13 mouse cellular contexts compared by ENCODE assay signal in the genomic region with DNA sequence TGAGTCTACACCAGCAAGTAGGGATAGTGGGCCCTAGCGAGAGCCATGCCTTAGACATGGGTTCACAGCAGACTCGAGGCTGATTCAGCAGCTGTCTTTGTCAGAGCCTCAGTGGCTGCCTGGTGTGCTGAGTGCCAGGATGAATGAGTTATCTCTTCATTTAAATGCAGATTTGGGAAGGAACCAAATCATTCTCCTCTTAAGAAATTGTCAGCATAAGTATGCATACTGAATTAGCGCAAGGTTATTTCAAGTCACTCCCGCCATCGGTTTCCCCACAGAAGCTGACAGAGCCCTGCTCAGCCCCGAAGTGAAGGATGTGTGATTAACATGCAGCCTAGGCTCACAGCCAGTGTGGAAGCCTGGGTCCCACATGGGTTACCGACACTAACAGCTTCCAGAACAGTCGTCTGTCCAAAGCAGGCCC. TPM values are rescaled to one million over a fixed set of nuclear protein-coding genes. Genes with fewer than 3 reads are reported as not detected.
A peak's percentile ranks its signal among the peaks of the same experiment; 100 is the strongest.
DNase-seq lines count a peak whose midpoint lies in the region; ATAC-seq and TF ChIP-seq lines count a peak whose summit lies in the region.
"Had no signal": no experiment of that assay in that cellular context is flagged by ENCODE, and none has a peak within 500 bp of the region (broad histone marks: within the 10 kb centered on the region; RNA-seq: fewer than 3 reads in every experiment).

No protein-coding gene starts in this region.

- TF ChIP-seq CTCF in cerebellum, adult 2 months (IDR thresholded peaks at IDR 0.05; ENCODE audit: borderline replicate concordance, insufficient read depth, low read depth, low read length), result no peak
- TF ChIP-seq CTCF in left cerebral cortex, adult 2 months (IDR thresholded peaks at IDR 0.05), result no peak

- H3K27ac ChIP-seq in cerebellum, adult 2 months (ENCODE audit: insufficient read depth, low read length), result no peak overlapping the region
- H3K27ac ChIP-seq in midbrain, embryonic 15.5 days, result 0 out of 2 replicates have a peak overlapping the region, but pooled peaks have one; percentile 21
- no peak overlapping the region; the same call in 1 of the 2 replicates for H3K27ac ChIP-seq in midbrain, embryonic 10.5 days (replicated peaks)
- H3K27ac ChIP-seq in left cerebral cortex, adult 2 months, result no peak overlapping the region
- H3K27ac ChIP-seq: liver, embryonic 12.5 days had no signal

- no peak for TF ChIP-seq POLR2A in cerebellum, adult 2 months (IDR thresholded peaks at IDR 0.05; ENCODE audit: borderline replicate concordance, insufficient read depth, low read length)

- no peak overlapping the region for H3K4me2 ChIP-seq in midbrain, embryonic 15.5 days
- H3K4me2 ChIP-seq: liver, embryonic 12.5 days had no signal

- WGBS in cerebellum, adult 2 months, result 33% methylated on average over 8 of the region's 8 CpGs
- WGBS in midbrain, embryonic 15.5 days, result 20% methylated on average over 8 of the region's 8 CpGs
- WGBS in midbrain, embryonic 10.5 days, result 68% methylated on average over 8 of the region's 8 CpGs

- no peak; the same call in 1 of the 2 replicates for ATAC-seq in midbrain, embryonic 15.5 days (replicated peaks)
- ATAC-seq: inflammation-experienced regulatory T-cells, adult 6 months; liver, embryonic 12.5 days had no signal

- peak; percentile 15 to 20 for DNase-seq in cerebellum, postnatal 14 days
- DNase-seq in cerebellum, adult 2 months, result no peak
- no peak for DNase-seq in midbrain, embryonic 10.5 days (ENCODE audit: low spot score)
- DNase-seq in left cerebral cortex, adult 2 months (ENCODE audit: extremely low spot score in 1 of 2, low spot score in 2 of 2), result peak; percentile 17 to 20
- peak; percentile 33 for DNase-seq in right cerebral cortex, postnatal 4 days
- no peak for DNase-seq in ovary, postnatal 10 days (ENCODE audit: low spot score)
- no peak for DNase-seq in adrenal gland, postnatal 14 days
- DNase-seq: thymus, adult 2 months had no signal

- H3K36me3 ChIP-seq in midbrain, embryonic 15.5 days (replicated peaks), result no peaks in the 10 kb centered on the region
- H3K36me3 ChIP-seq in midbrain, embryonic 10.5 days, result no peaks in the 10 kb centered on the region
- H3K36me3 ChIP-seq: G1E; liver, embryonic 12.5 days had no signal

- no peaks in the 10 kb centered on the region for H3K4me1 ChIP-seq in cerebellum, adult 2 months (ENCODE audit: control insufficient read depth, insufficient read depth, low read length)
- H3K4me1 ChIP-seq in midbrain, embryonic 15.5 days, result peaks cover 13% of the 10 kb centered on the region
- peaks cover 8% of the 10 kb centered on the region for H3K4me1 ChIP-seq in midbrain, embryonic 10.5 days
- H3K4me1 ChIP-seq: liver, embryonic 12.5 days had no signal

- no peaks in the 10 kb centered on the region for H3K27me3 ChIP-seq in cerebellum, adult 2 months (ENCODE audit: control insufficient read depth, insufficient read depth, low read length)
- no peaks in the 10 kb centered on the region for H3K27me3 ChIP-seq in midbrain, embryonic 15.5 days (replicated peaks)
- no peaks in the 10 kb centered on the region for H3K27me3 ChIP-seq in midbrain, embryonic 10.5 days (ENCODE audit: low read depth, poor library complexity, severe bottlenecking)
- H3K27me3 ChIP-seq: liver, embryonic 12.5 days had no signal

- H3K4me3 ChIP-seq in cerebellum, adult 2 months (replicated peaks; ENCODE audit: insufficient read depth, low read depth, low read length), result no peak overlapping the region
- H3K4me3 ChIP-seq in midbrain, embryonic 15.5 days, result no peak overlapping the region
- no peak overlapping the region for H3K4me3 ChIP-seq in midbrain, embryonic 10.5 days
- H3K4me3 ChIP-seq in left cerebral cortex, adult 2 months, result no peak overlapping the region
- H3K4me3 ChIP-seq: liver, embryonic 12.5 days; myocyte had no signal

- H3K9me3 ChIP-seq in midbrain, embryonic 15.5 days, result no peaks in the 10 kb centered on the region
- H3K9me3 ChIP-seq in midbrain, embryonic 10.5 days (replicated peaks), result no peaks in the 10 kb centered on the region
- H3K9me3 ChIP-seq: liver, embryonic 12.5 days had no signal

- intact Hi-C loops in left cerebral cortex, adult 2 months (cut with DNase I), result no loop called here

- no peak overlapping the region for H3K9ac ChIP-seq in midbrain, embryonic 15.5 days
- H3K9ac ChIP-seq: liver, embryonic 12.5 days had no signal

RNA-seq across cellular contexts. Expression of a gene that starts 27.8 kb away (rescaled TPM):
- 19.9 and 21.5 TPM in 2 replicates for polyA plus RNA-seq in cerebellum, adult 2 months (2012; rRNA removed)
- polyA plus RNA-seq in midbrain, embryonic 15.5 days (2015; fragmentation: Nextera tagmentation; extraction: Ambion mirVana), result 28.4 and 35.2 TPM in 2 replicates
- 9.1 and 17.1 TPM in 2 replicates for polyA plus RNA-seq in midbrain, embryonic 10.5 days (2016; fragmentation: Nextera tagmentation; extraction: Ambion mirVana)
- total RNA-seq in left cerebral cortex, adult 2 months (2021), result 10 to 100 TPM; 59.2 to 61.7 TPM
- 2.9 and 3.6 TPM in 2 replicates for total RNA-seq in adrenal gland, postnatal 14 days (2021)
- polyA plus RNA-seq: G1E; inflammation-experienced regulatory T-cells, adult 6 months had no signal

Comparison
In these comparisons a context has a peak if more than half of its experiments do, and no peak if none do; other contexts are left out.
1. DNase-seq: peak in cerebellum, postnatal 14 days (2 of 2), left cerebral cortex, adult 2 months (2 of 2) and right cerebral cortex, postnatal 4 days (single experiment); none in cerebellum, adult 2 months (0 of 2), midbrain, embryonic 10.5 days (single experiment), ovary, postnatal 10 days (single experiment) and adrenal gland, postnatal 14 days (single experiment).